Mouse (Mus musculus) MEL (cell line): ENCODE measurements around the gene Atp8a2. TPM values are rescaled to one million over a fixed set of nuclear protein-coding genes. Genes with fewer than 3 reads are reported as not detected.

Experiments used
- DNase-seq: peaks from one replicate; pipeline ENCODE4 v3.0.0; 2011; ENCODE audit warnings: low read depth, low spot score
- H3K27ac ChIP-seq: 2 replicates; pipeline ENCODE4 v1.5.1; 2012; ENCODE audit warnings: low read depth, mild to moderate bottlenecking, control low read depth, low read length, moderate library complexity; ENCODE audit not compliant: control insufficient read depth
- H3K27me3 ChIP-seq, 2 experiments: fragments of 150-350 bp in 1 of 2; sonication (generic) in 1 of 2; 2 replicates each; pipeline ENCODE4 v1.6.1; 2012; ENCODE audit warnings: low read length in 2 of 2, mild to moderate bottlenecking in 2 of 2, improper control_type of control experiment in 1 of 2, moderate library complexity in 1 of 2; ENCODE audit not compliant: insufficient read depth in 2 of 2, control insufficient read depth in 1 of 2
- H3K36me3 ChIP-seq, 2 experiments: 2 replicates each; pipeline ENCODE4 v1.6.1; 2012 to 2014; ENCODE audit warnings: low read length in 2 of 2, improper control_type of control experiment in 1 of 2, inconsistent platforms in 1 of 2, mild to moderate bottlenecking in 1 of 2; ENCODE audit not compliant: insufficient read depth in 2 of 2, control insufficient read depth in 1 of 2
- H3K4me1 ChIP-seq, 2 experiments: fragments of 150-350 bp in 1 of 2; sonication (generic) in 1 of 2; 2 replicates each; pipeline ENCODE4 v1.6.1; 2012; ENCODE audit warnings: low read length in 2 of 2, improper control_type of control experiment in 1 of 2, mild to moderate bottlenecking in 1 of 2; ENCODE audit not compliant: insufficient read depth in 2 of 2, control insufficient read depth in 1 of 2
- H3K4me3 ChIP-seq, 2 experiments: fragments of 150-350 bp in 1 of 2; sonication (generic) in 1 of 2; 2 replicates each; pipeline ENCODE4 v1.5.1; 2012; ENCODE audit warnings: low read depth in 2 of 2, low read length in 2 of 2, mild to moderate bottlenecking in 2 of 2, moderate library complexity in 2 of 2, control low read depth in 1 of 2, improper control_type of control experiment in 1 of 2; ENCODE audit not compliant: control insufficient read depth in 1 of 2, insufficient read depth in 1 of 2
- H3K79me2 ChIP-seq: 2 replicates; pipeline ENCODE4 v1.6.1; 2012; ENCODE audit warnings: mild to moderate bottlenecking, low read length, moderate library complexity; ENCODE audit not compliant: control insufficient read depth, poor library complexity, insufficient read depth
- H3K9ac ChIP-seq: 2 replicates; pipeline ENCODE4 v1.6.1; 2012; ENCODE audit warnings: low read depth, mild to moderate bottlenecking, control low read depth, low read length, moderate library complexity; ENCODE audit not compliant: control insufficient read depth, poor library complexity, severe bottlenecking
- H3K9me3 ChIP-seq: fragments of 150-350 bp; sonication (generic); replicated peaks from 2 replicates; pipeline ENCODE4 v1.6.1; 2012; ENCODE audit warnings: mild to moderate bottlenecking, low read length, improper control_type of control experiment, moderate library complexity; ENCODE audit not compliant: insufficient read depth
- CHD1 ChIP-seq: IDR thresholded peaks from 2 replicates; pipeline ENCODE4 v1.6.1; 2012; ENCODE audit warnings: low read depth, mild to moderate bottlenecking, inconsistent platforms, low read length, improper control_type of control experiment
- CTCF ChIP-seq, 3 experiments: IDR thresholded peaks in 2 of 3; conservative IDR thresholded peaks in 1 of 3; 2 replicates each; pipeline ENCODE4 v1.5.1; 2011 to 2012; ENCODE audit warnings: low read length in 3 of 3, low read depth in 2 of 3, mild to moderate bottlenecking in 2 of 3, improper control_type of control experiment in 1 of 3, inconsistent platforms in 1 of 3, mixed read lengths in 1 of 3, moderate library complexity in 1 of 3; ENCODE audit not compliant: control insufficient read depth in 1 of 3, insufficient read depth in 1 of 3, poor library complexity in 1 of 3, severe bottlenecking in 1 of 3
- ELF1 ChIP-seq: IDR thresholded peaks from 2 replicates; pipeline ENCODE4 v1.6.1; 2014; ENCODE audit warnings: low read depth, mild to moderate bottlenecking, inconsistent platforms, low read length, improper control_type of control experiment, moderate library complexity
- EP300 ChIP-seq, 2 experiments: IDR thresholded peaks; 2 replicates each; pipeline ENCODE4 v1.6.1; 2011; ENCODE audit warnings: improper control_type of control experiment in 2 of 2, low read length in 2 of 2, low read depth in 1 of 2, mild to moderate bottlenecking in 1 of 2
- ETS1 ChIP-seq: IDR thresholded peaks from 2 replicates; pipeline ENCODE4 v1.6.1; 2012; ENCODE audit warnings: low read depth, mild to moderate bottlenecking, inconsistent platforms, low read length, improper control_type of control experiment, moderate library complexity
- GATA1 ChIP-seq: IDR thresholded peaks from 2 replicates; pipeline ENCODE4 v1.6.1; 2011; ENCODE audit warnings: low read depth, low read length, improper control_type of control experiment
- JUND ChIP-seq: IDR thresholded peaks from 2 replicates; pipeline ENCODE4 v1.6.1; 2011; ENCODE audit warnings: low read depth, mild to moderate bottlenecking, improper control_type of control experiment, low read length
- KAT2A ChIP-seq: conservative IDR thresholded peaks from 2 replicates; pipeline ENCODE4 v1.6.1; 2012; ENCODE audit warnings: low read depth, low read length, improper control_type of control experiment, inconsistent platforms
- MAFK ChIP-seq: IDR thresholded peaks from 2 replicates; pipeline ENCODE4 v1.6.1; 2011; ENCODE audit warnings: low read depth, mild to moderate bottlenecking, low read length, improper control_type of control experiment, borderline replicate concordance
- MAX ChIP-seq: IDR thresholded peaks from 2 replicates; pipeline ENCODE4 v1.6.1; 2011; ENCODE audit warnings: low read length, improper control_type of control experiment
- MEF2A ChIP-seq: IDR thresholded peaks from 2 replicates; pipeline ENCODE4 v1.6.1; 2014; ENCODE audit warnings: low read depth, mild to moderate bottlenecking, inconsistent platforms, low read length, improper control_type of control experiment; ENCODE audit not compliant: poor library complexity, insufficient replicate concordance, severe bottlenecking; ENCODE audit errors: extremely low read depth
- MYB ChIP-seq: IDR thresholded peaks from 2 replicates; pipeline ENCODE4 v1.6.1; 2011; ENCODE audit warnings: mild to moderate bottlenecking, low read depth, low read length, improper control_type of control experiment
- MYC ChIP-seq: IDR thresholded peaks from 2 replicates; pipeline ENCODE4 v1.6.1; 2011; ENCODE audit warnings: low read depth, mild to moderate bottlenecking, low read length, improper control_type of control experiment, moderate library complexity
- NRF1 ChIP-seq: IDR thresholded peaks from 2 replicates; pipeline ENCODE4 v1.6.1; 2014; ENCODE audit warnings: low read depth, mild to moderate bottlenecking, inconsistent platforms, low read length, improper control_type of control experiment, moderate library complexity; ENCODE audit not compliant: poor library complexity, insufficient read depth, severe bottlenecking
- POLR2A ChIP-seq, 2 experiments: IDR thresholded peaks; 2 replicates each; pipeline ENCODE4 v1.6.1; 2011 to 2012; ENCODE audit warnings: low read length in 2 of 2, mild to moderate bottlenecking in 2 of 2, control low read depth in 1 of 2, improper control_type of control experiment in 1 of 2, low read depth in 1 of 2, moderate library complexity in 1 of 2; ENCODE audit not compliant: control insufficient read depth in 1 of 2, insufficient read depth in 1 of 2, poor library complexity in 1 of 2
- POLR2AphosphoS2 ChIP-seq: IDR thresholded peaks from 2 replicates; pipeline ENCODE4 v1.6.1; 2011; ENCODE audit warnings: low read length, improper control_type of control experiment
- USF2 ChIP-seq, 2 experiments: IDR thresholded peaks; 2 replicates each; pipeline ENCODE4 v1.6.1; 2011 to 2012; ENCODE audit warnings: improper control_type of control experiment in 2 of 2, low read length in 2 of 2, borderline replicate concordance in 1 of 2, inconsistent platforms in 1 of 2, low read depth in 1 of 2, mild to moderate bottlenecking in 1 of 2; ENCODE audit not compliant: insufficient read depth in 1 of 2
- ZNF384 ChIP-seq: IDR thresholded peaks from 2 replicates; pipeline ENCODE4 v1.6.1; 2012; ENCODE audit warnings: low read depth, mild to moderate bottlenecking, inconsistent platforms, low read length, improper control_type of control experiment
- polyA plus RNA-seq, 2 experiments: library from polyadenylated mRNA; stranded (reverse) in 1 of 2; unstranded in 1 of 2; fragments of >175 nt in 1 of 2; fragments of >200 nt in 1 of 2; gene quantifications; 2 replicates each; pipeline versions ENCODE4 v1.2.1 to v1.2.4; 2012; ENCODE audit warnings: low replicate concordance in 2 of 2, low read depth in 1 of 2; ENCODE audit not compliant: insufficient read length in 2 of 2, insufficient read depth in 1 of 2, missing spikeins in 1 of 2
- total RNA-seq: library from RNA; depleted of rRNA; stranded (reverse); fragments of 300-350 nt; gene quantifications from 2 replicates; pipeline ENCODE4 v1.2.3, GENCODE M21; 2012

The Atp8a2 gene
- total and polyA plus RNA-seq, 3 experiments, result 0.29 to 0.39 TPM; not detected in 1

GRCm38 (mm10) chr14:60216125-60216524, 19.1 kb upstream of the Atp8a2 start:
- Histone ChIP-seq H3K27ac (no peak overlapping the region), H3K79me2 (no peaks in the 10 kb centered on the region), H3K9me3 (no peaks in the 10 kb centered on the region), H3K4me3 (no peak overlapping the region), H3K9ac (no peak overlapping the region), H3K4me1 (no peaks in the 10 kb centered on the region), H3K27me3 (no peaks in the 10 kb centered on the region), H3K36me3 (peaks cover 0 to 3% of the 10 kb centered on the region in 2 experiments; a peak in 1 of 4 replicates)
- DNase-seq, result no peak
- TF ChIP-seq ZNF384 (no peak), GATA1 (no peak), MYB (no peak), JUND (no peak), ETS1 (no peak), NRF1 (no peak), MEF2A (no peak), KAT2A (no peak), MAFK (no peak), MYC (no peak), ELF1 (no peak), USF2 (IDR thresholded peaks at IDR 0.05; ENCODE audit: borderline replicate concordance in 1 of 2, insufficient read depth in 1 of 2, low read depth in 1 of 2, low read length in 2 of 2) (no peak), CHD1 (no peak), MAX (no peak)

GRCm38 (mm10) chr14:60215000-60215399, 18.0 kb upstream of the Atp8a2 start:
- Histone ChIP-seq H3K79me2 (no peaks in the 10 kb centered on the region), H3K9ac (no peak overlapping the region)

More at GRCm38 (mm10) chr14:60215000-60215399, 18.0 kb upstream of the Atp8a2 start:
- DNase-seq, result peak; percentile 17
- peaks cover 0 to 2% of the 10 kb centered on the region in 2 experiments; a peak in 1 of 4 replicates for H3K36me3 ChIP-seq
- no peaks in the 10 kb centered on the region for H3K9me3 ChIP-seq
- no peak overlapping the region for H3K4me3 ChIP-seq
- no peaks in the 10 kb centered on the region for H3K4me1 ChIP-seq
- H3K27me3 ChIP-seq, result no peaks in the 10 kb centered on the region
- no peak overlapping the region for H3K27ac ChIP-seq
- TF ChIP-seq CTCF (IDR thresholded peaks at IDR 0.05 in 2 of 3, conservative IDR thresholded peaks at IDR 0.05 in 1 of 3; ENCODE audit: control insufficient read depth in 1 of 3, insufficient read depth in 1 of 3, low read depth in 2 of 3, low read length in 3 of 3, poor library complexity in 1 of 3, severe bottlenecking in 1 of 3) (no peak), POLR2AphosphoS2 (0 out of 2 replicates have a peak, but pooled peaks have one; percentile 22), EP300 (IDR thresholded peaks at IDR 0.05; ENCODE audit: low read depth in 1 of 2, low read length in 2 of 2) (no peak), POLR2A (IDR thresholded peaks at IDR 0.05; ENCODE audit: control insufficient read depth in 1 of 2, insufficient read depth in 1 of 2, low read depth in 1 of 2, low read length in 2 of 2, poor library complexity in 1 of 2) (no peak; a peak in 2 of 4 replicates), USF2 (IDR thresholded peaks at IDR 0.05; ENCODE audit: borderline replicate concordance in 1 of 2, insufficient read depth in 1 of 2, low read depth in 1 of 2, low read length in 2 of 2) (no peak)
